Mouse (Mus musculus) liver, adult 2 months (tissue): ENCODE data around the gene Ppard.

Source experiments
- CTCF ChIP-seq: fragments of 200-500 bp; IDR thresholded peaks from 2 replicates; pipeline ENCODE4 v1.5.1; 2011; ENCODE audit warnings: low read depth, low read length, control low read depth
- POLR2A ChIP-seq: fragments of 200-500 bp; IDR thresholded peaks from 2 replicates; pipeline ENCODE4 v1.6.1; 2011; ENCODE audit warnings: low read length, control low read depth; ENCODE audit not compliant: insufficient read depth; ENCODE audit errors: extremely low read depth

GRCm38 (mm10) chr17:28193559-28193958, 38.9 kb upstream of the Ppard start:
- TF ChIP-seq CTCF (no peak), POLR2A (no peak)
